Mouse (Mus musculus): ENCODE measurements around the gene Xk. TPM values are rescaled to one million over a fixed set of nuclear protein-coding genes. Genes with fewer than 3 reads are reported as not detected.

The Xk gene
- polyA plus RNA-seq (2012; rRNA removed) = 8.2 and 9.3 TPM in 2 replicates

DNA sequence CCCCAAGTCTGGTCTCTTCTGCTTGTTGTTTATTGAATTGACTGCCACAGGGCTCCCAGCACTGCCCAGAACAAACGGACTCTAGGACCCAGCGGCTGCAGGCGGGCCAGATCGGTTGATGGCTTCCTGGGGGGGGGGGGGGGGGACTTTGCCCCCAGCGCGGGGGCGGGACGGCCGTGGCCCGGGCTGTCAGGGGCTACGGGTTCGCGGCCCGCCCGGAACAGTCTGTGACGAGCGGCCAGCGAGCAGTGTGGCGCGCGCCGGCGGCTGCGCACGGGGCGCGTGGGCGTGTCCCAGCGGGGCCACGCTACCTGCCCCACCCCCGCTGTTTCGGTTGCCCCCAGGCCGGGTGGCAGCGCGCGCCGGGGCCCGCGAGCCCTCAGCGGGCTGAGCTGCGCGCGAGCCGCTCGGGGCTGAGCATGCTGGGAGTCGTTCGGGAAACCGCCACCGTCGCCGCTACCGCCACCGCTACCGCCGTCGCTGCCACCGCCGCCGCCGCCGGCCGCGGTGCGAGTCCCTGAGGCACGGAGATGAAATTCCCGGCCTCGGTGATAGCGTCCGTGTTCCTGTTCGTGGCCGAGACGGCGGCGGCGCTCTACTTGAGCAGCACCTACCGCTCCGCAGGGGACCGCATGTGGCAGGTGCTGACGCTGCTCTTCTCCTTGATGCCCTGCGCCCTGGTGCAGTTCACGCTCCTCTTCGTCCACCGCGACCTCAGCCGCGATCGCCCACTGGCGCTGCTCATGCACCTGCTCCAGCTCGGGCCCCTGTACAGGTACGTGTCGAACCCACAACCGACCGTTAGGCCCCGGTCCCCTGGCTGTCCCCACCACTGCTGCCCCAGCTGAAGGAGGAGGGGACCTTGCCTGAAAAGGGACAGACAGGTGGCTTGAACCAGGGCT, at the start of gene Xk:
Gene Xk (plus strand): TSS at position 297 of the 902 bp plus-strand sequence.

DNA sequence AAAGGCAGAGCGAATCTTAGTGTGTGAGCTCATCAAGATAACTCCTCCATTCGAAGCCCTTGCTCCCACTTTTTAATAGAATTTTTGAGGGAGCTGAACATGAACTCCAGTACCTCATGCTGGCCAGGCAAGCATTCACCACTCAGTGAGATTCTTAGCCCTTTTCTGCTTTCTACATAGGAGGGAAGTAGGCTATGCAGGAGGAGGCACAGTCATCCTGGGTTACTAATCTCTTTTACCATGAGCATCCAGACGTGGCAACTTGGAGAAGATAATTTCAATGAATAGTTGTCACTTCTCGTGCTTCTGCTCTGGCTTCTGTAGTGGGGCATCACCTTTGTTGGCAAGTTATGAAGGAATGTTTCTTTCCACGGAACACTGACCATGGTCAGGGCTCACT, 15.8 kb upstream of the Xk start, which contains the start of gene Gm14862:
Gene Gm14862 (minus strand): TSS at position 134 of the 400 bp plus-strand sequence.

DNA sequence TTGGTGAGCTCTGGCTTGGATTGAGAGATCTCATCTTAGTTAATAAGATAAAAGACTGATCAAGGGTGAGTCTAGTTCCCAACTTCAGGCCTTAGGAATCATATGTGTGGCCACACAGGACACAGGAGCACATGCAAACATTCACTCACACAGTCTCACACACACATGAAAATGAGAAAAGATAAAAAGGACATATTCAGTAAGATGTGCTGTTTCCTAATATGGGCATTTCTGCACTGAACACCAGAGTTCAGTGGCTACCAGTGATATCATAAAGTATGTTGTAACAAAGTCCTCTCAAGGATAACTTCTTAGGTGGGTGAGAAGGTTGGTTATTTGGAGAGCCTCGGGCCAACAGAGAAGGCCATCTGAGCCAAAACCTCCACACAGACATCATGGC, 10.9 kb downstream of the Xk start, which contains the start of gene H2al1m:
Gene H2al1m (plus strand): TSS at position 301 of the 400 bp plus-strand sequence.

DNA sequence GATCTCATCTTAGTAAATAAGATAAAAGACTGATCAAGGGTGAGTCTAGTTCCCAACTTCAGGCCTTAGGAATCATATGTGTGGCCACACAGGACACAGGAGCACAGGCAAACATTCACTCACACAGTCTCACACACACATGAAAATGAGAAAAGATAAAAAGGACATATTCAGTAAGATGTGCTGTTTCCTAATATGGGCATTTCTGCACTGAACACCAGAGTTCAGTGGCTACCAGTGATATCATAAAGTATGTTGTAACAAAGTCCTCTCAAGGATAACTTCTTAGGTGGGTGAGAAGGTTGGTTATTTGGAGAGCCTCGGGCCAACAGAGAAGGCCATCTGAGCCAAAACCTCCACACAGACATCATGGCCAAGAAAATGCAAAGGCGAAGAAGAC, 77.8 kb downstream of the Xk start, which contains the start of gene H2al1k:
Gene H2al1k (plus strand): TSS at position 301 of the 400 bp plus-strand sequence.

Other genes with a start within 250 kb of the Xk start
- not detected in 2 replicates for gene Fthl17e, start 239.3 kb upstream of the Xk start, polyA plus RNA-seq (2012; rRNA removed)
- gene Fthl17f, start 209.7 kb upstream of the Xk start, polyA plus RNA-seq (2012; rRNA removed) = not detected in 2 replicates
- gene 4930402K13Rik, start 168.2 kb upstream of the Xk start, polyA plus RNA-seq (2012; rRNA removed) = not detected in 2 replicates
- gene Lancl3, start 72.9 kb upstream of the Xk start, polyA plus RNA-seq (2012; rRNA removed) = 0.05 and 0.06 TPM in 2 replicates
- gene Gm14862, start 15.9 kb upstream of the Xk start, polyA plus RNA-seq (2012; rRNA removed) = 0.44 and 0.76 TPM in 2 replicates
- 1.2 and 2.1 TPM in 2 replicates for gene H2al1m, start 11.0 kb downstream of the Xk start, polyA plus RNA-seq (2012; rRNA removed)
- 0.11 TPM in 1 of 2 replicates, not detected in the other for gene H2al1k, start 77.9 kb downstream of the Xk start, polyA plus RNA-seq (2012; rRNA removed)
- gene Cybb, start 215.0 kb downstream of the Xk start, polyA plus RNA-seq (2012; rRNA removed) = 10.4 and 13.6 TPM in 2 replicates